Mouse (Mus musculus) adipocyte (in vitro differentiated cells): Measurements from ENCODE around the gene Bmpr2.

ENCODE experiments used
- DNase-seq: peaks from one replicate; pipeline ENCODE4 v3.0.0-alpha.2; 2016; ENCODE audit warnings: low spot score

Bmpr2 gene

DNA sequence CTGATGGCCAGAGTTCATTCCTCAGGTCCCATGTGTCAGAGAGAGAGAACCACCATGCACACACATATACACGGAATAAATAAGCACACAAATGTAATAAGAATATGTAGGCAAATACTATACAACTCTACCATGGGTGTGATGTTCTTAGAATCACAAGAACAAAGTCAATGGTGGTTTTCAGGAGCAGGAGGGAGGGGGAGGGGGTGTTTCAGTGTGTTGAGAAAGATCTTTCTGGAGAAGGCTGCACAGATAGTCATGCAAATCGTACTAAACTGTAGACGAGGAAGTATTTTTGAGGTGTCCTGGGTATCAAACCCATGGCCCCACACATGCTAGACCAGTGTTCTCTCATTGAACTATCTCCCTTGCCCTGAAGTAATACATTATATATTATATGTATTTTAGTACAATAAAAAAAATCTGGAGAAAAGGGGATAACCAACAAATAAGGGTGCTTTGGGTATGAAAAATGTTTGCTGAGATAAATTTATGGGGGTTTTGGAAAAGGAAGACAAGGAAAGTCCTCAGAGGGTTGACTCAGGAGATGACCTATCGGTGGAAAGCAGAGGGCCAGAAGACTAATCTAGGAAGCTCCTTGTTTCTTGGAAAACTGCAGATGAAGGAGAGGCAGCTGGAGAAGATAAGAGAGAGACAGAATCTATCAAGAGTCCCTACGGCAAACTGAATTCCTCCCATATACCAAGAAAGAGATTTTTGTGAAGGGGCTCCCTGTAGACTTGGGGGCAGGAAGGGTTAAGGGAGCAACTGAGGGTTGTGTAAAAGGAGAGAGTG lies 138.1 kb downstream of the Bmpr2 start:
- no peak for DNase-seq

DNA sequence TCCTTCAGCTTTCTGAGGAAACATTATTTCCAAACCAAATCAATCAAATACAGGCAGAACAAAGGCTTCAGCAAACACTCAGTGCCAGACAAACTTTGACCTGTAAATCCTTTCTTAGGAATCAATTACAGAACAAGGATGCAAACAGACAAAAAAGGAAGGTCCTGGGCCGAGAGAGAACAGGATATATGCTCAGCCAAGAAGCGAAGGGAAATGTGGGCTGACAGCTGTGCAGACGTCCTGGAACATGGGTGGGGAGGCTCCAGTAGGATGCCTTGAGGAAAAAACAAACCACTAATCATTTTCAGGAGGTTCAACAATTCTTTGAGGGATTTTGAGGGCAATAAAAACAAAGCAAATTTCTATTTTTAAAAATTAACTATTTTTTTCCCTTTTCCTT lies 139.4 kb downstream of the Bmpr2 start:
- no peak for DNase-seq

- DNase-seq, result no peak
Measured at GRCm38 (mm10) chr1:59904630-59905295, 141.6 kb downstream of the Bmpr2 start.

GRCm38 (mm10) chr1:59905916-59906315 lies 142.7 kb downstream of the Bmpr2 start:
- no peak for DNase-seq

DNA sequence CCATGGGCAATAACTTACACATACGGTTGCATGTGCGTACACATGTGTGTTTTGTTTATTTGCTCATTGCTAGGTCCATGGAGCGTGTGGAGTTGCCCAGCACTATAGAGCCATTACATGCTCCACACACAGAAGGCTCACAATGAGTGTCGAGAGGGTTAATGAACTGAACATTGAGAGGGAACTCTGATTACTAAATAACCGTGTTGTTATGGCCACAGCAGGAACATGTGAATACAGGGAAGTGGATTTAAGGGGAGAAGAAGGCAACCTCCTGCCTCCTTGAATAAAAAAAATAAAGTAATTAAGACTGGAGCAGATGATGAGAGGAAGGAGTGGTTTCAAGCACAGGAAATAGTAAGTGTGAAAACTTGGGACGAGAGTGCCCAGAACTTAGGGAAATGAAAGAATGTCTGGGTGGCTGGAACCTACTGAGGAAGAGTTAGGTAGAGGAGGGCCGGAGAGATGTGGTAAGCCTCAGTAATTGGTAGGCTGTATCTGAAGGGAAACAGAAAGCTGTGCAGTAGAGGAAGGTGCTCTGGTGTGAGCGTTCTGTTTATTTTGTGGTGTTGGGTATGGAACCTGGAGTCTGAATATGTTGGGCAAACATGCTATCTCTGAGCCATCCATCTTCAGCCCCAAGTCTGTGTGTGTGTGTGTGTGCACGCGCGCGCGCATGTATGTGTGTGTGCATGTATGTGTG lies 143.8 kb downstream of the Bmpr2 start:
- DNase-seq, result no peak

DNA sequence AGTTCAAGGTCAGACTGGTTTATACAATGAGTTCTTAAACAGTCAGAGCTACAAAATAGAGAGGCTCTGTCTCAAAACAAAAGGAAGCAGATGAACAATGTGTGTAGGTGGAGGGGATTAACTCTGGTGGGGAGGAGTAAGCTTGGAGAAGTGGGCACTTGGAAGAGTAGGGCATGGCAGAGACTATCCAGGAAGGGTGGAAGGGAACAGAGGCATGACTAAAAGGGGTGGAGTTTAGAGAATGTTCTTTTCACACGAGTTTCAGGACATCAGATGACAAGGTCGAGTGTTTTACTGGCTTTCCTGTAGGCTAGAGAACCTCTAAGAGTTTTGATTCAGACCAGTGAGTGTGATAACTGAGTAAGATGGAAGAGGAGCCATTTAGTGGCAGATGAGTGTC lies 144.5 kb downstream of the Bmpr2 start:
- no peak for DNase-seq

GRCm38 (mm10) chr1:59910941-59911340 lies 147.7 kb downstream of the Bmpr2 start:
- DNase-seq, result no peak

GRCm38 (mm10) chr1:59912413-59913157 lies 149.4 kb downstream of the Bmpr2 start, which contains the start of gene Fam117b:
Gene Fam117b (plus strand): TSS chr1:59913006.
- DNase-seq, result peak; percentile 96

- DNase-seq, result no peak
Measured at GRCm38 (mm10) chr1:59913195-59913868, 150.1 kb downstream of the Bmpr2 start.

DNA sequence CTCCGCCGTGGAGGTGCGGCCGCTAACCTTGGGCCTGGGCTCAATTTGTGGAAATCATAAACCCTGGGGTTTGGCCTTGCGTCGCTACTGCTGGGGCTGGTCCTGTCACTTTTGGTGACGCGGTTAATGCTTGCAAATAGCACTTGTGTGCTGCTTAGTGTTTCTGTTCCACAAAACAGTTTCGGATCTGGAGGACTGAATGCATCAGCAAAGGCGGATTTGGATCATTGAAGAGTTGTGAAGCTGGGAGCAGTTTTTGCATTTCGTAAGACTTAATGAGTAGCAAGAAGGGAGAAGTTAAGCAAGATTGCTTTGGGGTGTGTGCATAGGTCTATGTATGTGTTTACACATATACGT lies 150.6 kb downstream of the Bmpr2 start:
- DNase-seq, result peak; percentile 58

DNA sequence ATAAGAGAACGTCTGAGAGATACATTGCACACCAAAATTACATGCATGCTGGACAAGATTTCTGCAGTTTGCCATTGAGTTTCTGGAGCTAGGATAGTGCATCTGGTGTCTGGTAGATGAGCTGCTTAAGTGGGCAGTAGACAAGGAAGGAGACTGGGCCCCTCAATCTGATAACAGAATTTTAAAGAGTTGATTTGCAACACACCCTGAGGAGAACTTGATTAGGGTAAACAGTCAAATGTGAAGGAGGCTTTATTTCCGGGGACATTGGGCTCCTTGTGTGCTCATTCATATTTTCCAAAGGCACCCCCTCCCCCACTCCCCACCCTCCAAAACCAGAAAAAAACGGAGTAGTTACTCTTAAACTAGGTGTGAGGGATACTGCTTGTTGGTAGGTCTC lies 151.6 kb downstream of the Bmpr2 start:
- DNase-seq, result no peak

- peak; percentile 36 for DNase-seq
Measured at GRCm38 (mm10) chr1:59915843-59916610, 152.8 kb downstream of the Bmpr2 start.

DNA sequence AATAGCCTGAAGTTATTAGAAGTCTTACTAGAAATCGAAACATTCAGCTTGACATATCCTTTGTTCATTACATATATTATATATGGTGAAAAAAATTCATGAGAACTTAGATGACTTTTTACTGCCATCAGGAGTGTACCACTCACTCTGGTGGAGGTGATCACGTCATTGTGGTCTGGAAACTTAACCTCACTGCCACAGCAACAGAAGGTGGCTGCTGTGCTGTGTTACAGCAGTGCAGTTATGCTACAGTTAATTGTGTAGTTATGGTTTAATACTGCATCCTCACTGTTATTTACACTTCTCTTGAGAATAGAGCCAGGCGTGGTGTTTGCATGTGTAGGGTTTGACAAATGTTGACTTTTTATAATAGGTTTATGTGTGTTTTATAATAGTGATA lies 154.2 kb downstream of the Bmpr2 start:
- DNase-seq, result no peak

DNA sequence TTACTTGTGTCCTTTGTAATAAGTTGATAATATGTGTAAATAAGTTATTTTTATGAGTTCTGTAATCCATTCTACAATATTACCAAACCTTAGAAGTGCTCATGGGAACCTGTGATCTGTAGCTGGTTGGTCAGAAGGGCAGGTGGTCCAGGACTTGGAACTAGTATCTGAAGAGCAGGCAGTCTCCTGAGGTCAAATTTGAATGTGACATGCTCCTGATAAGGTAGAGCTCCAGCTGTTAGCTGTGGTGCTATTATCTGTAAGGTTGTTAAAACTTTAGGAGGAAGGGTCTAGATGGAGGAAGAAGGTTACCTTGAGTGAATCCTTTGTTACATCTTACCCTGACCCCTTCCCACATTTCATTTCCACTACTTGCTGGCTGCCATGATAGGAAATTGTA lies 154.9 kb downstream of the Bmpr2 start:
- DNase-seq, result no peak

- no peak for DNase-seq
Measured at GRCm38 (mm10) chr1:59923201-59923600, 160.0 kb downstream of the Bmpr2 start.

DNA sequence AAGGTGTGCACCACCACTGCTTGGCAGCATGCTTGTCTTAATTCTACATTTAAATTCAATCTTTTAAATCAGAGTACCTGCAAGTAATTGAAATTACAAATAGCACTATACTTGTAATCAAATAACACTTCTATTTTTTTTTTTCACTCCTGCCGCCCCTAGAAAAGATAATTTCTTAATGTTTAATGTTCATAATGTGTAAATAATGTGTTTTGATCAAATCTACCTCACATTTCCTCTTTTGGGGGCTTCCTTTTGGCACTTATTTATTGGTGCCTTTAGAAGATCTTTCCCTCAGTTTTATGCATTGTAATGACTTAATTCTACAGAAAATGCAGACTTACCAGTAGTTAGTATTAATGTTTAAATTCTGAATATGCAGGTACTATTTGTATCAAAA lies 160.5 kb downstream of the Bmpr2 start:
- DNase-seq, result no peak

DNA sequence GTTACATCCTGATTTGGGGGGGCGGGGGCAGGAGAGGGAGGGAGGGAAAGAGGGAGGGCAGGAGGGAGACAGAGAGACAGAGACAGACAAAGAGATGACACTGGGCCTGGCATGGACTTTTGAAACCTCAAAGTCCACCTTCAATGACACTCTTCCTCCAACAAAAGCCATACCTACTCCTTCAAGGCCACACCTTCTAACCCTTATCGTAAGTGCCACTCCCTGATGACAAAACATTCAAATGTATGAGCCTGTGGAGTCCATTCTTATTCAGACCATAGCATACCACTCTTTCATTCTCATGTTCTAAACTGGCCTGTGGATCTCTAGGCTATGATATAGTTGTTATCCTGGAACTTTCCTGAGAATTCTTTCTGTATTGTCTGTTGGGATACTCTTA lies 161.2 kb downstream of the Bmpr2 start:
- DNase-seq, result no peak

DNA sequence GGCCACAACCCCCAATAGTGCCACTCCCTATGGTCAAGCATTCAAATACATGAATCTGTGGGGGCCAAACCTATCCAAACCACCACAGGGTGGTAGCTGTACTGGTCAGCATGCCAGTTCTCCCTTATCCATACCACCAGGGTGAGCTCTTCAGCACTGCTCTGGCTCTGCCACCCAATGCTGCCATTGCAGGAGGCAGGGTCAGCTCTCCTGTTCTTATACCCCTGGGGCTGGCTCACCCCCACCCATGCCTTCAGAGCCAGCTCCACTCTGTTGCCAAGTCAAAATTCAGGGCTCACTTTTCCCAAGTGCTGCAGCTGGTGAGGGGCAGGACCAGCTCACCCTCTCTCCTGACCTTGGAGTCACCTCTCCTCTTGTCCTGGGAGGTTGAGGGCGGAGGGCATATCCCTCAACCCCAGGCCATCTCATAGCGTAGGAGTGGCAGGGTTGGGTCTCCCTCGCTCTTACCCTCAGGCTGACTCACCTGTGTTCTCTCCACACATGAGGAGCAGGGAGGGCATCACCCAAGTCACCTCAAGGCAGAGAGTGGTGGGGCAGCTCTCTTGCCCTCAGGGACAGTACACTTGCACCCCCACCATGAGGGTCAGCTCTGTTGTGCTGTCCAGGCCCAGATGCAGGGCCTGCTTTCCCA lies 162.9 kb downstream of the Bmpr2 start:
- no peak for DNase-seq

GRCm38 (mm10) chr1:59927131-59927680 lies 164.0 kb downstream of the Bmpr2 start:
- DNase-seq, result no peak
